Mouse (Mus musculus): Measurements from ENCODE around the gene Vdr. TPM values are rescaled to one million over a fixed set of nuclear protein-coding genes. Genes with fewer than 3 reads are reported as not detected.

Vdr gene
- total RNA-seq, 2 experiments from 2014 or later = 0.12 to 0.49 TPM

DNA sequence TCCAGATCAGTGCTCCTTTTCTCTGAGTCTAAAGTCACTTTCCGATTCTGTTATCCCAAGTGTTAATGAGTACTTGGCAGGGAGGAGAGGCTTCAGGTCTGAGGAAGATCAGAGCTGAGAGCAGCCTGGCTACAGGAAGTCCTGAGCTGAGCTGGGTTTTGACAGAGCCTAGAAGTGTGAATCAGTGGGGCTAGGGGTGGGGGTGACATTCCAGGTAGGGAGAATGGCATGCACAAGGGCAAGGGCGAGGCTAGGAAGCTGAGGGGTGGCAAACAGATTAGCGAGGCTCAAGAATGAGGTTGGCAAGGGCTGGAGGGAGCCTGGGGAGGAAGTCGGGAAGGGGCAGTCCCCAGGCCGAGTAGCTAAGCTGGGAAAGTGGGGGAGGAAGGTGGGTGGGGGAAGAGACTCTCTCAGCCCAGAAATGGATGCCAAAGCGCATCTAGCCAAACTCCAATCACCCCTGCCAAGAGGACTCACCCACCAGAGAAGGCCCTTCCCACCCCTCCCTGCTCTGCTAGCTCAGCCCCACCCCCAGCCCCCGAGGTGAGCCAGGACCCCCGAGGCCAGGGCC, 72.9 kb downstream of the Vdr start:
- intact Hi-C loops (cut with DNase I; ENCODE audit: low total_unique reads) = no loop called here
- DNase-seq = peak; percentile 68

GRCm38 (mm10) chr15:97836894-97837247, 73.6 kb downstream of the Vdr start:
- no peak for DNase-seq
- intact Hi-C loops (cut with DNase I; ENCODE audit: low total_unique reads) = no loop called here

- intact Hi-C loops (cut with DNase I; ENCODE audit: low total_unique reads) = no loop called here
- DNase-seq = no peak
These were observed 74.1 kb downstream of the Vdr start for GRCm38 (mm10) chr15:97836153-97836893.

DNA sequence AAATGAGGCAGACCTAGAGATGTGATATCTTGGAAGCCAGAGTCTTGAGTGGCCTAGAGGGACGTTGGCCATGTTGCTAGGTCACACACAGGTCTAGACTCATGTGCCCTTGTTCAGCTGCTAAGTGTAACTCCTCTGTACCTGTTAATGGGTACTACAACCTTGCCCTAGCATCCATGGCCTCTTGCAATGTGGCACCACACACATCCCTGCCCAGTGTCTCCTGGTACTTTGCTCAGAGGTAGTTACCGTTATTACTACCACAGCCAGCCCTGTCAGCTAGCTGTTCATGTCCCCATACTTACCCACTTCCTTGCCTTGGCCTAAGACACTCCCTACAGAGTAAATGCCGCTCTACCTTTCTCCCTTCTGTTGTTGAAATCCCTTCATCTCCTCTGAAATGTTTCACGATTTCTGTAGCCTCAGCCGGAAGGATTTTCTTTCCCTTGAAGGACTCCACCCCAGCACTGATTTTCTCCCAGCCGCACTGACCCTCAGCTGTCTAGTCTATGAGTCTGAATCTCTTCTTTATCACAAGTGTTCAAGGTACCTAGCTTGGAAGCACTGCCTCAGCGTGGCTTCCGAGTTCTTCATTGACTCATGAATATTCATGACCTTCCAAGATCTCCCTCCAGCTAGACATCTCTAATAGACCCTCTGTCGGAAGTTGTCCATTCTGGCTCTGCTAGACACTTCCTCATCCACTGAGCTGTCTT, 77.5 kb downstream of the Vdr start:
- intact Hi-C loops (cut with DNase I; ENCODE audit: low total_unique reads) = no loop called here
- DNase-seq = no peak

DNA sequence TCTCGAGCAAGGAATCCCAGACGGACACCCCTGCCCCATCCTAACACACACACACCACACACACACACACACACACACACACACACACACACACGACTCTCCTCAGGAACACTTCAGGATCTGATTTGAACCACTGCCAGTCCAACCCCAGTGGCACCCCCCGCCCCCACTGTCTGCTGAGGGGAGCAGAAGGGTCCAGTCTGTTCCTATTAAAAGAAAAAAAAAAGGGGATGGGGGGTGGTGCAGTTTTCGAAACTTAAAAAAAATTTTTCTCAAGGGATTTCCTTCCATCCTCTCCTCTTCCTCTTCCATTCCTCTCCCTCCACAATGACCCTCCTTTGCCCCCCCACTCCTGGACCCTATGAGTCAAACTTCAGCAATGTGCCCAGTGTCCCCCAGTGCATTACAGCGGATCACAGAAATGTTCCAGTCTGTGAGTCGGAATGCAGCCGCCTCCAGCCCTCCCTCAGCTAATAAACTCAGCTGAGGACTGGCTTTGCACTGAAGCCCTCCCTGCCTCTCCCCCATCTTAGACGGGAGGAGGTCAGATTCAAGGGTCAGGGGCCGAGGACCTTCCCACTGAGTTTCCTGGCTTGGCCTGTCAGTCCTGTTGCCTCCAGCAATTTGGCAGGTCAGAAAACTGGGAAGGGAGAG, 78.3 kb downstream of the Vdr start:
- intact Hi-C loops (cut with DNase I; ENCODE audit: low total_unique reads) = no loop called here

DNA sequence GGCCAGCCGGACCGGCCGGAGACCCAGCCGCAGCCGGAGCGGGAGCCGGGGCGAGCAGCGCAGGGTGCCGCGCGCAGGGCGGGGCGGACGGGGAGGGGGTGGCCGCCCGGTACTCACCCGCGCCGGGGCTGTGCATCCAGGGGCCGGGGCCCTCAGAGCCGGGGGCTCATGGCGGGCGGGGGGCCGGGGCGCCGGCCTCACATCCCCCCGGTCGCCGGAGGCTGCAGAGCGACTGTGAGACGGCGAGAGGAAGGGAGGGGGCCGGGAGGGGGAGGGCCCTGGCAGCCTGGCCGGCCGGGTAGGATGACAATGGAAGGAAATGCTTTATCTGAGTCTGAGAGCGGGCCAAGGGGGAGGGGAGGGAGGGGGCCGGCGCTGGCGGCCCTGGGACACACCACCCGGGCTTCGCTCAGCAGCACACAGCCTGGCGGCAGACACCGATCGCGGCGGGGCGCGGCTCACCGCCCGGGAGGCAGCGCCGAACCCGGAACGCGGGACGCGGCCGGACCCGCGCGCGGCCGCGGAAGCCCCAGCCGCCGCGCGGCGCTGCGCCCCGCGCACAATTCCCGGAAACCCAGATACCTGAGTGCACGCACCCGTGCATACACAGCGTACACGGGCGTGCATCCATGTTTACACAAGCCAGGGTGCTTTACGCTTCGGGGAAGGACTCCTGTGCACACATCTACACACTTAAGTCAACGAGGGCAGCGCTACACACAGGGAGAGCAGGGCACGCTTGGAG, 79.0 kb downstream of the Vdr start:
- peak; percentile 76 for DNase-seq
- intact Hi-C loops (cut with DNase I; ENCODE audit: low total_unique reads) = no loop called here

More for the DNA sequence above, 78.3 kb downstream of the Vdr start:
- peak; percentile 70 for DNase-seq

DNA sequence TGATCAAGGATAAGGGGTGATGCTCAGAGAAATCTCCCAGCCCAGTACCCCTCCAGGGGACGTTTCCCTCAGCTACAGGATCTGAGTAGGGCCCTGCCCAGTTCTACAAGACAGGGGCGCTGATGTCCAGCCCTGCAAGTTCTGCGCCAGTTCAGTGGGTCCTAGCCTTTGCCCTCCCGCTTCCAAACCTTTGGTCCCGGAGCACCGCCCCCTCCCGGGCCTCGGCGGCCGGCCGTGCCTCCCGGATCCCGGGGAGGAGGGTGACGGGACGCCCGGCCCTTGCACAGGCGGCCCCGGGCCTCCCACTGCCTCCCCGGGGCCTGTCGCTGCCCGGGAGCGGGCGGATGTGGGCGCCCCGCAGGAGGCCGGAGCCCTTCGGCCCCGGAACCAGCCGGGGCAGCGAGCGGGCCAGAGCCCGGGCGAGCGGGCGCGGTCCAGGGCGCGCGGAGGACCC, 79.6 kb downstream of the Vdr start:
- peak; percentile 59 for DNase-seq
- intact Hi-C loops (cut with DNase I; ENCODE audit: low total_unique reads) = no loop called here

GRCm38 (mm10) chr15:97830253-97830787, 80.1 kb downstream of the Vdr start:
- peak; percentile 65 for DNase-seq
- intact Hi-C loops (cut with DNase I; ENCODE audit: low total_unique reads) = no loop called here

DNA sequence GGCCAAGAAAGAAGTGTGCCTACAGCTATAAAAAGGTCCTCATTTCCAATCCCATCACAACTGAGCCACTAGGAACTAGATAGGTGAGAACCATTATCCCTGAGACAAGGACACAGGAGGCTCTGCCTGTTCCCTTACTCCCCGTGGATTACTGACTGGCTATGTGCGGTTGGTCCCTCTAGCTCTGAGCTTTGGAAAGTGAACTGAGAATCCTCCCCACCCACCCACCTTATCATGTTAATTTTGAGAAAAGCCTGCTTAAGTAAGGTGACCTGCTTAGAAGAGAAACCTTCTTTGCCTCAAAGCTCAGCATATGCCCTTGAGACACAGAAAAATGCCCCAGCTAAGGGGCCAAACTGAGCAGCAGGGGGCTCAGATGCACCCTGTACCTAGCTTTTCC, 81.0 kb downstream of the Vdr start:
- intact Hi-C loops (cut with DNase I; ENCODE audit: low total_unique reads) = no loop called here
- DNase-seq = no peak

DNA sequence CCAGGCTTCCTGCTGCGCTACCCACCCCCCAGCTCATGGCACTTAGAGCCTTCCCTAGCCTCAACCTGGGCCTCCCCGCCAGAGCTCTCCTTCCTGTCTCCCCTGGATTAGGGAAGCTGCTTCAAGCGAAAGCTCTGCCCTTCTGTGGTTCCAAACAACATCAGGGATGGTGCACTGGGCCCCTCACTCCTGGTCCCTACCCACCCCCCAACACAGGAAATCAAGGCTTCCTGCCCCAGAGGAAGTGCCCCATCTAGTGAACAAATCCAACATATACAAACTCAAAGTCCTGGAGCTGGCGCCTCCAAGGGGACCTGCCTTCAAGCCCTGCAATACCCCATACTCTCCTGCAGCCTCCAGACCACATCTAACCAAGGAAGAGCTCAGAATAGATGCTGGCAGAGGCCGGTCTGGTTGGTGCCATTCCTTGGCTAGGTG, 81.5 kb downstream of the Vdr start:
- peak; percentile 33 for DNase-seq
- intact Hi-C loops (cut with DNase I; ENCODE audit: low total_unique reads) = no loop called here

DNA sequence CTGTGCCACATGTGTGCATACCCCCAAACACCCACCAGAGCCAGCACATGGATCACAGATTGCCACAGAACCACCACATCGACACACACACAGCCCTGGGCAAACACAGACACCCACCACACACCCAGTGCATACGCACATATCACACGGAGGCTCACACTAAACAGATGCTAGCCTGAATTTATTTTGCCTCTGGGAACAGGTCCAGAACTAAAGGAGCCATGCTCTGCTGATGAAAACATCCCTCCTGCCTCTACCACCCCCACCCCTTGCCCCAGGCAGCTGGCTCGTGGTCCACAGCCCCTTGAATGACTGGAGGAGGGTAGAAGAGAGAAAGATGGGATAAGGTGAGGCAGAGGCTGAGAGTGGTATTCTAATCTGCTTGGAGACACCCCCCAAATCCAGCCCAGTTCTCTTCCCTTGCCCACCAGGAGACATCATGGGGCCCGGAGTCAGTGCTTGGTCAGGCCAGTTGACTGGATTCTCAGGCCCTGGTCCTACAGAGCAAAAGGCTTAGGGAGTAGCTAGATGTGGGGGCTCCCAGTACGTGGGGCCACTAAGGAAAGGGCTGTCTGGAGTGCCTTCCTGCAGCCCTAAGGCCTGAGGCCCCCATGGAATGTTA, 82.1 kb downstream of the Vdr start:
- DNase-seq = no peak
- intact Hi-C loops (cut with DNase I; ENCODE audit: low total_unique reads) = no loop called here

- no peak for DNase-seq
- intact Hi-C loops (cut with DNase I; ENCODE audit: low total_unique reads) = no loop called here
These were observed 83.0 kb downstream of the Vdr start for GRCm38 (mm10) chr15:97827401-97827800.

DNA sequence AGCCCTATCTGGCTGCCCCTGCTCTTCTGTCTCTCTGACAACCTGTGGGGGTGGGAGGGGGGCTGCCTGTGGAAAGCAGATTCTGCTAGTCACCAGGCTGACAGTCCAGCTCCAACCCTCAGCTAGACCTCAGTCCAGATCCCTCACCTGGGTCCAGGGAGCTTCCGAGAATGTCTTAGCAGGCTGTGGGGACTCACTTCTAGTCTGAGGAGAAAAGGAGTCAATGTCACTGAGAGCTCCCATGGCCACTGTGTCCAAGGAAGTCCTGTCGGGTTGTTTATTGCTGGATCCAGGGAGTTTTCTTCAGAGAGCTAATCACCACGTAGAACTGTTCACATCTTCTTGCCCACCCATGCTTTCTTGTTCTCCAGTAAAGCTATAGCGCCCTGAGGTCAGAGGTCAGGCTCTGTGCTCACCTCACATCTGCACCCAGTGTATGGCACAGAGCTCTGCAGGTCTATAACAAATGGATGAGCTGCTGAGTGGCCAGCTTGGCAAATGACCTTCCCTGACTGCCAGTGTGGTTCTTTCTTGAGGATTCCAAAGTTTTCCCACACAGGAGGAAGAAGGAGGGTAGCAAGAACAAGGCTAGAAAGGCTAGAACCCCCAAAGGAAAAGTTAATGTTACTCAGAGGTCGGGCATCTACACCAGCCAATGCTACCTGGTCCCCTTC, 83.7 kb downstream of the Vdr start:
- DNase-seq = no peak
- intact Hi-C loops (cut with DNase I; ENCODE audit: low total_unique reads) = no loop called here

- peak; percentile 20 for DNase-seq
- intact Hi-C loops (cut with DNase I; ENCODE audit: low total_unique reads) = no loop called here
These were observed 84.4 kb downstream of the Vdr start for GRCm38 (mm10) chr15:97825941-97826587.

GRCm38 (mm10) chr15:97825071-97825940, 85.1 kb downstream of the Vdr start:
- intact Hi-C loops (cut with DNase I; ENCODE audit: low total_unique reads) = no loop called here
- peak; percentile 91 for DNase-seq

- peak; percentile 55 for DNase-seq
- intact Hi-C loops (cut with DNase I; ENCODE audit: low total_unique reads) = no loop called here
These were observed 86.4 kb downstream of the Vdr start for GRCm38 (mm10) chr15:97824042-97824441.

GRCm38 (mm10) chr15:97823479-97823878, 87.0 kb downstream of the Vdr start:
- DNase-seq = peak; percentile 13
- intact Hi-C loops (cut with DNase I; ENCODE audit: low total_unique reads) = no loop called here
